Mouse (Mus musculus) liver, embryonic 14.5 days (tissue): ENCODE data around the gene Tmem74b.

Experiments used
- CTCF ChIP-seq: IDR thresholded peaks from 2 replicates; pipeline ENCODE4 v1.5.1; 2016; ENCODE audit warnings: antibody characterized with exemption, low read depth, control low read depth
- EP300 ChIP-seq: IDR thresholded peaks from 2 replicates; pipeline ENCODE4 v1.6.1; 2016; ENCODE audit warnings: antibody characterized with exemption, low read depth

DNA sequence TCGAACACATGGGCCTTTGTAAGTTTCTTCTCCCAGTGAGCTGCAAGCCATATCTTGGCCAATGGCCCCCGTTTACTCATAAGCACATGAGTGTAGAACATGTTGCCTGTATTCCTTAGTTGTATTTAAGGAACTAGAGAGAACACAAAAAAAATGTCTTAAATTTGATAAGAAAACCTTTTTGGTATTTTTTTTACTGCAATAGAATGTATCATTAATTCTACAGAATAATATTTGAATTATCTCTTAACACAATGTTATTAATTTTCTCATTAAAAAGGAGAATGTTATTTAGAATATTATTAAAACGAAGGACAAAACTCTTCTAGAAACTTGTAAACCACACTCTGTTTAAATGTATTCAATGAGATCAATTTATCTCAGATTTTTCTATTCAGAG is 33.4 kb upstream of the Tmem74b start, which contains the start of gene Rad21l:
- TF ChIP-seq CTCF (no peak), EP300 (no peak)
